Mouse (Mus musculus) hindbrain, postnatal 0 days (tissue): ENCODE data around the gene Gm20388. TPM values are rescaled to one million over a fixed set of nuclear protein-coding genes. Genes with fewer than 3 reads are reported as not detected.

Experiments used
- ATAC-seq: fragments of 200-750 bp; cut with Nextera tagmentation; 2 replicates; pipeline ENCODE4 v1.8.0; 2017; ENCODE audit warnings: mild to moderate bottlenecking, moderate TSS enrichment, moderate library complexity
- DNase-seq: peaks from one replicate; pipeline ENCODE4 v3.0.0-alpha.2; 2015; ENCODE audit warnings: low spot score
- H3K27ac ChIP-seq: fragments of 300-500 bp; sonication (generic); 2 replicates; pipeline ENCODE4 v1.5.1; 2014; ENCODE audit warnings: mild to moderate bottlenecking
- H3K27me3 ChIP-seq: fragments of 300-500 bp; sonication (generic); 2 replicates; pipeline ENCODE4 v1.6.1; 2014; ENCODE audit warnings: low read length, mixed read lengths; ENCODE audit not compliant: insufficient read depth
- H3K36me3 ChIP-seq: fragments of 300-500 bp; sonication (generic); 2 replicates; pipeline ENCODE4 v1.6.1; 2014; ENCODE audit warnings: low read length, mixed read lengths; ENCODE audit not compliant: insufficient read depth
- H3K4me1 ChIP-seq: fragments of 300-500 bp; sonication (generic); 2 replicates; pipeline ENCODE4 v1.6.1; 2014; ENCODE audit warnings: antibody characterized with exemption, low read length, mixed read lengths; ENCODE audit not compliant: insufficient read depth
- H3K4me2 ChIP-seq: fragments of 300-500 bp; sonication (generic); 2 replicates; pipeline ENCODE4 v1.6.1; 2014; ENCODE audit warnings: low read depth, mild to moderate bottlenecking, low read length, moderate library complexity, mixed read lengths
- H3K4me3 ChIP-seq: fragments of 300-500 bp; sonication (generic); 2 replicates; pipeline ENCODE4 v1.5.1; 2014; ENCODE audit warnings: low read length
- H3K9ac ChIP-seq: fragments of 300-500 bp; sonication (generic); replicated peaks from 2 replicates; pipeline ENCODE4 v1.6.1; 2014; ENCODE audit warnings: mild to moderate bottlenecking, low read length, moderate library complexity, mixed read lengths
- H3K9me3 ChIP-seq: fragments of 300-500 bp; sonication (generic); 2 replicates; pipeline ENCODE4 v1.6.1; 2016; ENCODE audit warnings: low read length, mixed read lengths
- CTCF ChIP-seq: IDR thresholded peaks from 2 replicates; pipeline ENCODE4 v1.5.1; 2016; ENCODE audit warnings: antibody characterized with exemption, control low read depth, low read depth
- WGBS: fragments of 180-500 bp; shearing (Covaris S2); extraction: QIAGEN DNeasy Blood & Tissue Kit; methylation state at CpG from one replicate; pipeline ENCODE4 v1.1.7; 2014; 5-methylcytosine and 5-hydroxymethylcytosine counted together
- polyA plus RNA-seq: library from polyadenylated mRNA; unstranded; fragments of >200 nt; fragmentation: Nextera tagmentation; extraction: Ambion mirVana; gene quantifications from 2 replicates; pipeline ENCODE4 v1.2.1, GENCODE M21; 2015
- total RNA-seq: library from RNA; depleted of rRNA; stranded (reverse); fragments of >200 nt; gene quantifications from 2 replicates; pipeline ENCODE4 v1.2.3, GENCODE M21; 2014

Gene Gm20388
- total and polyA plus RNA-seq, 2 experiments from 2014 or later = 71.3 TPM; not detected in 1

DNA sequence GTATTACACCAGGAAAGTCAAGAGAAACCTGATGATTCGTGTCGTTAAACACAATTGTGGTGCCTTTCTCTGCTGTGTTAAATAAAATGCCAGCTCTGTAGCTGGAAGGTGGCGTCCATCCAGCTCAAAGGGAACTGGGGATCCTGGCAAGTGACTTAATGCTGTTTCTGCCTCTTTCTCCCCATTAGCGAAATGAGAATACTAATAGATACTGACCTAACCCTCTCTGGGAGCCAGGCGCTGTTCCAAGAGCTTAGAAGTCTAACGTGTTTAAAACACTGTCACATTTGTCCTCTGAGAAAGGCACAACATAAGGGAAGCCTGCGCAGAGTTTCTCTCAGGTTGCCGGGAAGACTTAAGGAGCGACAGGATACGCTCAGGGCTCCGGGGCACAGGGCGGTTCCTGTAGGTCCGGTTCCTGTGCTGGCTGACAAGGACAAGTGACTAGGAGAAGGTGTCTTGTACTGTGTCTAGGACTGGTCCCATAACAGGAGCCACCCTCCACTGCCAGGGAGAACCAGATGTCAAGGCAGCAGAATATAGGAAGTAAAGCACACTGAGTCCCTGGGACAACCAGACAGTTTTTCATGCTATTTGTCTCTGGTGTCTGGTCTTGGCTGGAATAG lies 3819.3 kb downstream of the Gm20388 start:
- H3K27ac ChIP-seq = peak overlapping the region; percentile 64
- ATAC-seq = peak; percentile 60; the same call in 1 of the 2 replicates
- WGBS = 24% methylated on average over 13 of the region's 13 CpGs

DNA sequence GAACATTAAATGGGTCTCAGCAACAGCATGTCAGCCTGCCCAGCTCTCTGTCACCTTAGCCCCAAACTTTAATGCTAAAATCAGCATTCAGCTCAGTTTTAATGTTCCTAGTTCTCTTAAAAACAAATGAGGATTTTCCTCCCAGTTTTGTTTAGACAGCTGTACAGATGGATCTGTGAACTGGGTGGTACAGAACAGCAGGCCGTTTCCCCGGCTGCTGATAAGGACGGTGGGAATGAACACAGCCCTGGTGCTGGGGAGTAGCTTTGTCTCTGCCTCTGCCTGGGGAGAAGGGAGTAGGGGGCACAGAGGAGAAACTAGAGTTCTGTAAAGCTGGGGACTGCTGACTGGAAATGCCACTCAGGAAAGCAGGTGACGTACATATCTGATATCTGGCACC lies 3821.7 kb downstream of the Gm20388 start:
- H3K4me2 ChIP-seq = no peak overlapping the region
- ATAC-seq (no peak), DNase-seq (no peak)
- TF ChIP-seq CTCF = no peak
- H3K9ac ChIP-seq = no peak overlapping the region
- H3K27me3 ChIP-seq = no peaks in the 10 kb centered on the region
- no peak overlapping the region for H3K27ac ChIP-seq
- WGBS = 59% methylated on average over 4 of the region's 4 CpGs
- H3K36me3 ChIP-seq = no peaks in the 10 kb centered on the region
- peaks cover 14% of the 10 kb centered on the region for H3K4me1 ChIP-seq
- no peak overlapping the region for H3K4me3 ChIP-seq
- H3K9me3 ChIP-seq = no peaks in the 10 kb centered on the region

More for the DNA sequence above, 3819.3 kb downstream of the Gm20388 start:
- Histone ChIP-seq H3K9ac (peak overlapping the region; percentile 2; the same call in 1 of the 2 replicates), H3K4me3 (no peak overlapping the region), H3K36me3 (no peaks in the 10 kb centered on the region), H3K27me3 (no peaks in the 10 kb centered on the region), H3K4me2 (peak overlapping the region; percentile 47), H3K4me1 (peaks cover 14% of the 10 kb centered on the region), H3K9me3 (no peaks in the 10 kb centered on the region)
- no peak for TF ChIP-seq CTCF
- peak; percentile 72 for DNase-seq

DNA sequence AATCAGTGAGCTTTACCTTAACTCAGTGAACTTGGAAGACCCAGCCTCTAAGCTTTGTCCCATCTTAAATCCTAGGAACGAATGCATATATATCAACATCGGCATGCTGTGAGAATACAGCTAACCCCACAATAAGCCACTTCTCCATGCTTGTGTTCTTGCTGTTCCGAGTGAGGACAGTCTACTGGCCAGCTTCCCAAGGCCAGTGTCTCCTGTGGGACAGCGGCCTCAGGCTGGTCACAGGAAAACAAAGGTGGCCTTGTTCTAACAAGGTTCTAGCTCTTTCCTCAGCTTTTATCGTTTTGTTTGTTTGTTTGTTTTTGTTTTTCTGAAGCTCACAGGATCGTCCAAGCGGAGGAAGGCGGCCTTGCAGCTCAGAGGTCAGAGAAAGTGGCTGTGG lies 3823.8 kb downstream of the Gm20388 start:
- no peak overlapping the region for H3K9ac ChIP-seq
- DNase-seq (no peak), ATAC-seq (no peak)
- no peak overlapping the region for H3K4me2 ChIP-seq
- no peak overlapping the region for H3K27ac ChIP-seq
- H3K9me3 ChIP-seq = no peaks in the 10 kb centered on the region
- 69% methylated on average over 8 of the region's 8 CpGs for WGBS
- H3K4me3 ChIP-seq = no peak overlapping the region
- no peaks in the 10 kb centered on the region for H3K27me3 ChIP-seq
- no peaks in the 10 kb centered on the region for H3K36me3 ChIP-seq
- H3K4me1 ChIP-seq = peaks cover 7% of the 10 kb centered on the region; the same call in 1 of the 2 replicates
- no peak for TF ChIP-seq CTCF

DNA sequence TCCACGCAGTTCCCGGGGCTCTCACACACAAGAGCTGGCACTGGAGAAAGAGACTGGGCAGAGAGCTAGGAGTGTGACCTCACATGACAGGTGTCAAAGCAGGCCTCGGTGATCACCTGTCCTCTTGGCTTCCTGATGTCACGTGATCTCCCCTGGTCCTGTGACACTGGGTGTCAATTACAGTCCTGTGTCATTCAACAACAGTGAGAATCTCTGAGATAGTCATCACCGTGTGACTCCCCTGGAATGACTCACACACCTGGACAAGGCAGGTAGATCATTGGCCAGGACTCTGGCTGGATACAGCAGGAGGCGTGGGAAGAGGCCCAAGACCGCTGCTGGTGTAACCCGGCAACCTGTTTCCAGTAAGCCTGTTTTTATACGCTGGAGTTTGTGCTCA lies 3826.3 kb downstream of the Gm20388 start:
- H3K9me3 ChIP-seq = no peaks in the 10 kb centered on the region
- TF ChIP-seq CTCF = no peak
- ATAC-seq (no peak), DNase-seq (no peak)
- 69% methylated on average over 9 of the region's 9 CpGs for WGBS
- H3K4me3 ChIP-seq = no peak overlapping the region
- no peak overlapping the region for H3K27ac ChIP-seq
- H3K4me1 ChIP-seq = no peaks in the 10 kb centered on the region
- no peak overlapping the region; the same call in 1 of the 2 replicates for H3K9ac ChIP-seq
- no peak overlapping the region for H3K4me2 ChIP-seq
- no peaks in the 10 kb centered on the region for H3K36me3 ChIP-seq
- H3K27me3 ChIP-seq = no peaks in the 10 kb centered on the region

DNA sequence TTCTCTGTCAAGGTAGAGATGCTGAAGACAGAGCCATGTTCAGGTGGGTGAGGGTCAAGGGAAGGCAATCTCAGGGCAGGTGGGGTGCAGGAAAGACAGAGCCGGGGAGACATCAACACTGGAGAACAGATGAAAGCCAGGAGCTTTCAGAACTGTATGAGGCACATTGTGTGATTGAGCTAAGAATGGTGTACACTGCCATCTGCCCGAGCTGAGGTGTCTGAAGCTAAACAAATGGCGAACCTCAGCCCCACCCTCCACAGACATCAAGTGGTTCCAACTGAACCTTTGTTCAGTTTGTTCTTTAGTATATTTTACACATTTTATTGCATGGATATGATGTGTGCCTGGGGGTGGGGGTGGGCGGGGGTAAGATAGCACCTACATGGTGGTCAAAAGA lies 3829.6 kb downstream of the Gm20388 start:
- Histone ChIP-seq H3K27me3 (no peaks in the 10 kb centered on the region), H3K4me3 (no peak overlapping the region), H3K36me3 (no peaks in the 10 kb centered on the region), H3K9ac (no peak overlapping the region), H3K9me3 (no peaks in the 10 kb centered on the region), H3K4me2 (no peak overlapping the region), H3K4me1 (no peaks in the 10 kb centered on the region), H3K27ac (no peak overlapping the region)
- ATAC-seq (no peak), DNase-seq (no peak)
- no peak for TF ChIP-seq CTCF
- whole genome bisulfite sequencing = 73% methylated on average over 4 of the region's 4 CpGs

DNA sequence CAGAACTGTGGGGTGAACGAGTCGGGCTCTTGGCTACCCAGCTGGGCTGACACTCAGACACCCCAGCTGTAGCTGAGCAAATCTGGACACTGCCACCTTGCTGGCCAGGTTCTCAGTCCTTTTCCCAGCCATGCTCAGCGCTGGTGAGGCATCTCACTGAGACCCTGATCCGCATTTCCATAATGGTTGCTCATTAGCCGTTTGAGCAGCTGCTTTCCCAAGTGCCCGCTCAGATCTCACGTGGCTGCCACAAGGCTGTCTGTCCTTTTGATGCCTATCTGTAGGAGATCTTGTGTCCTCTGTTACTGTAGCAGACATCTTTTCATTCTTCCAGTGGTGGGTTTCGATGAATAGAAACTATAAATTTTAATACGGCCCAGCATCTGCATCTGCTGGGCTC lies 3830.6 kb downstream of the Gm20388 start:
- TF ChIP-seq CTCF = no peak
- Histone ChIP-seq H3K27ac (no peak overlapping the region), H3K4me2 (no peak overlapping the region), H3K36me3 (no peaks in the 10 kb centered on the region), H3K9ac (no peak overlapping the region), H3K4me1 (no peaks in the 10 kb centered on the region), H3K4me3 (no peak overlapping the region), H3K9me3 (no peaks in the 10 kb centered on the region), H3K27me3 (no peaks in the 10 kb centered on the region)
- no peak for ATAC-seq
- 42% methylated on average over 9 of the region's 9 CpGs for whole genome bisulfite sequencing
- no peak for DNase-seq

DNA sequence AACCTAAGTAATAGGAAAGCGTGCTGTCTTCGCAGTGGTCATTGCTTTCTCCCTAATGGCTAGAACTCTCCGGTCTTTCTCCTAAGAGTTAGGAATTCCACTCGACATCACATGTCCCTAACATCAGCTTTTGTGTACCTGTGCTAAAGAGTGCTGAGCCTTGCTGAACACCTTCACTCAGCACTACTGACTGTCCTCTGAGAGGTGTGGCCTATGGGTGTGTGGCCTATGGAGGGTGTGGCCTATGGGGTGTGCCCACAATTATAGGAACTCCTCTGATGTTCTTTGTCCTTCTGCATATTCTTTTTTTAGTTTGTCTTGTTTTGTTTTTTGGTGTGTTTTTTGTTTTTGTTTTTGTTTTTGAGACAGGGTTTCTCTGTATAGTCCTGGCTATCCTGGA lies 3835.8 kb downstream of the Gm20388 start:
- H3K4me3 ChIP-seq = no peak overlapping the region
- H3K4me2 ChIP-seq = no peak overlapping the region
- H3K4me1 ChIP-seq = 0 out of 2 replicates have a peak, but pooled peaks cover 5% of the 10 kb centered on the region
- no peaks in the 10 kb centered on the region for H3K27me3 ChIP-seq
- ATAC-seq = no peak
- no peaks in the 10 kb centered on the region for H3K9me3 ChIP-seq
- DNase-seq = no peak
- WGBS = 92% methylated on average over 4 of the region's 4 CpGs
- no peak overlapping the region for H3K27ac ChIP-seq
- H3K9ac ChIP-seq = no peak overlapping the region
- no peak for TF ChIP-seq CTCF
- H3K36me3 ChIP-seq = no peaks in the 10 kb centered on the region
